Mouse (Mus musculus) small intestine, adult 2 months (tissue): ENCODE measurements at regions not wholly inside any gene's neighbourhood (a gene's known extent, or its start where the extent isn't known, plus 50 kb on each side); places are given as distances from the start of the nearest gene placed in this dataset.

Experiments used
- CTCF ChIP-seq: fragments of 200-500 bp; IDR thresholded peaks from 2 replicates; pipeline ENCODE4 v1.5.1; 2012; ENCODE audit warnings: low read depth, mild to moderate bottlenecking, control low read depth, inconsistent platforms, low read length, moderate library complexity, mixed read lengths; ENCODE audit not compliant: insufficient replicate concordance, insufficient read length; ENCODE audit errors: extremely low read depth
- POLR2A ChIP-seq: fragments of 200-500 bp; IDR thresholded peaks from 2 replicates; pipeline ENCODE4 v1.6.1; 2012; ENCODE audit warnings: low read depth, mild to moderate bottlenecking, control low read depth, inconsistent platforms, low read length, moderate library complexity

- TF ChIP-seq POLR2A (no peak), CTCF (no peak)
Measured at GRCm38 (mm10) chr5:133812216-133812615, 287.3 kb upstream of the Castor2 start.
